Mouse (Mus musculus): ENCODE data around the gene Vamp3.
"Not testable (repeated sequence)": the region's sequence is repeated elsewhere in the genome, so short reads cannot be mapped to it uniquely, and the experiment has no call there.

GRCm38 (mm10) chr4:151017356-151017755, 40.4 kb downstream of the Vamp3 start:
- TF ChIP-seq POLR2A (IDR thresholded peaks at IDR 0.05; ENCODE audit: borderline replicate concordance, extremely low read depth, insufficient read depth, insufficient read length, poor library complexity, severe bottlenecking); CTCF (IDR thresholded peaks at IDR 0.05; ENCODE audit: borderline replicate concordance, extremely low read depth, insufficient read depth, insufficient read length): not testable (repeated sequence)

Measured in brain, embryonic 14.5 days (tissue).